Mouse (Mus musculus): ENCODE measurements around the gene Hnrnpa1.
"Not testable (repeated sequence)": the region's sequence is repeated elsewhere in the genome, so short reads cannot be mapped to it uniquely, and the experiment has no call there.

The Hnrnpa1 gene

GRCm38 (mm10) chr15:103241071-103242018, 1.1 kb downstream of the Hnrnpa1 start:
- ATAC-seq (ENCODE audit: low TSS enrichment), result not testable (repeated sequence)

- ATAC-seq (ENCODE audit: low TSS enrichment), result no peak
Observed at GRCm38 (mm10) chr15:103242885-103243284, 2.7 kb downstream of the Hnrnpa1 start.

- no peak for ATAC-seq (ENCODE audit: low TSS enrichment)
Observed at GRCm38 (mm10) chr15:103245616-103246015, 5.4 kb downstream of the Hnrnpa1 start.

- ATAC-seq (ENCODE audit: low TSS enrichment), result no peak
Observed at GRCm38 (mm10) chr15:103247078-103247781, 7.0 kb downstream of the Hnrnpa1 start.

- ATAC-seq (ENCODE audit: low TSS enrichment), result no peak
Observed at GRCm38 (mm10) chr15:103247782-103248400, 7.7 kb downstream of the Hnrnpa1 start.

GRCm38 (mm10) chr15:103248401-103249313, 8.4 kb downstream of the Hnrnpa1 start:
- ATAC-seq (ENCODE audit: low TSS enrichment), result 0 out of 2 replicates have a peak, but pooled peaks have one; percentile 29

GRCm38 (mm10) chr15:103249511-103249910, 9.3 kb downstream of the Hnrnpa1 start:
- ATAC-seq (ENCODE audit: low TSS enrichment), result not testable (repeated sequence)

GRCm38 (mm10) chr15:103250195-103250740, 10.0 kb downstream of the Hnrnpa1 start:
- no peak for ATAC-seq (ENCODE audit: low TSS enrichment)

- ATAC-seq (ENCODE audit: low TSS enrichment), result no peak
Observed at GRCm38 (mm10) chr15:103251595-103251994, 11.4 kb downstream of the Hnrnpa1 start.

- ATAC-seq (ENCODE audit: low TSS enrichment), result no peak
Observed at GRCm38 (mm10) chr15:103252660-103253059, 12.4 kb downstream of the Hnrnpa1 start.

- no peak for ATAC-seq (ENCODE audit: low TSS enrichment)
Observed at GRCm38 (mm10) chr15:103253352-103253751, 13.1 kb downstream of the Hnrnpa1 start.

- no peak for ATAC-seq (ENCODE audit: low TSS enrichment)
Observed at GRCm38 (mm10) chr15:103255169-103255568, 14.9 kb downstream of the Hnrnpa1 start.

GRCm38 (mm10) chr15:103256210-103256986, 16.2 kb downstream of the Hnrnpa1 start:
- ATAC-seq (ENCODE audit: low TSS enrichment), result no peak

- ATAC-seq (ENCODE audit: low TSS enrichment), result no peak
Observed at GRCm38 (mm10) chr15:103257790-103258728, 17.8 kb downstream of the Hnrnpa1 start, which contains the start of gene Nfe2. TSS of gene Nfe2 (minus strand) at chr15:103258403.

- ATAC-seq (ENCODE audit: low TSS enrichment), result no peak
Observed at GRCm38 (mm10) chr15:103259162-103259561, 18.9 kb downstream of the Hnrnpa1 start.

- ATAC-seq (ENCODE audit: low TSS enrichment), result no peak
Observed at GRCm38 (mm10) chr15:103259989-103260388, 19.8 kb downstream of the Hnrnpa1 start.

- ATAC-seq (ENCODE audit: low TSS enrichment), result no peak
Observed at GRCm38 (mm10) chr15:103264794-103265193, 24.6 kb downstream of the Hnrnpa1 start.

- no peak for ATAC-seq (ENCODE audit: low TSS enrichment)
Observed at GRCm38 (mm10) chr15:103268903-103269302, 28.7 kb downstream of the Hnrnpa1 start.

Measured in frontal cortex, adult (tissue).